Mouse (Mus musculus): Measurements from ENCODE around the gene Col17a1. TPM values are rescaled to one million over a fixed set of nuclear protein-coding genes. Genes with fewer than 3 reads are reported as not detected.

Gene Col17a1
- total and polyA plus RNA-seq, 3 experiments, result 0.18 to 0.37 TPM; not detected in 1

DNA sequence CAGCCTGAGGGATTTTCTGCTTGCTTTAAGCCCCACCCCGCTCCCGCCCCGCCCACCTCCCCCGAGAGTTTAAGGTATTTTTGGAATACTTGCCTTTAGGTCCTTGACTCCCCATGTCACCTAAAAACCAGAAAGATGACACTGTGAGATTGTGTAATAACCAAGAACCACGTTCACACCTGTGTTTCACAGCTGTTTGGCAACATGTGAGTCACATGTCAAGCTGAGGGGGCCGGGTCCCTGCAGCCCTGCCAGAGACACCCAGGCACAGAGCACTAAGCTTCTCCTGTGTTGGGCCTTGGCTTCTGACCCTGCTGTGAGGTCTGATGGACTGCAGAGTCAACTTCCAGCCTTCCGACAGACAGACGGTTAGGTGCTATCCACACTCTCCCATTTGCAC lies 24.3 kb downstream of the Col17a1 start:
- no peaks in the 10 kb centered on the region for H3K27me3 ChIP-seq (ENCODE audit: control insufficient read depth, insufficient read depth, low read length)
- H3K9ac ChIP-seq (ENCODE audit: low read depth, low read length), result no peak overlapping the region
- no peak overlapping the region for H3K4me3 ChIP-seq
- intact Hi-C loops (cut with DNase I), result no loop called here
- DNase-seq, result no peak
- H3K79me2 ChIP-seq (replicated peaks; ENCODE audit: control insufficient read depth, insufficient read depth, low read length), result no peaks in the 10 kb centered on the region
- no peaks in the 10 kb centered on the region for H3K4me1 ChIP-seq (ENCODE audit: control insufficient read depth, insufficient read depth, low read length)
- no peak overlapping the region for H3K27ac ChIP-seq
- H3K36me3 ChIP-seq (ENCODE audit: control insufficient read depth, insufficient read depth, low read length), result no peaks in the 10 kb centered on the region
- TF ChIP-seq POLR2A (IDR thresholded peaks at IDR 0.05; ENCODE audit: insufficient read depth, low read depth, low read length) (no peak), EP300 (IDR thresholded peaks at IDR 0.05; ENCODE audit: insufficient read depth, low read depth, low read length) (no peak), CTCF (IDR thresholded peaks at IDR 0.05) (no peak)
- WGBS, result 64% methylated on average over 8 of the region's 8 CpGs

DNA sequence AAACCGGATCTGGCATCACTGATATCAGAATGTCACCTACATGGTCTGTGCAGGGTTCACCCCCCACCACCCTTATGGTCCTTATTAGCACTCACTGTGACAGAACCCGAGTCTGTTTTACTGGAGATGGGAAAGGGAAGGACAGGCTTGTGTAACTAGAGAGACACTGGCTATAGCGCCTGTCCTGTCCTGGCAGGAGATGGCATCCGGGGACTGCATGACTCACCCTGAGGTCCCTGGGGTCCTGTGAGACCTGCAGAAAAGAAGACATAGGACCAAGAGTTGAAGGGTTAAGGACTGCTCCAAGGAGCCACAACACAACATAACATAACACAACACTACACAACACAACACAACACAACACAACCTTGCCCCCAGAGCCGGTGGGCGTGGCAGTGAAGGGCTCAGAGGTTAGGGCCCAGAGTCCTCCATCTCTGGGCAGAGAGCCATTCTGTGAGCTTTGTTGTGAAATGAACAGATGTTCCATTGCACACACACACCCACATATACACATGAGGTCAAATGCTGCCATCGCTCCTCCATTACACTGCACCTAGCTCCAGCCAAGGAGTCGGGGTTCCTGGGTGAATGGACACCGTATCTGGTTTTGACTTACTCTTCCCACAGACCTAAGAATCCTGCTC lies 32.0 kb downstream of the Col17a1 start:
- WGBS, result 78% methylated on average over 9 of the region's 9 CpGs
- Histone ChIP-seq H3K79me2 (replicated peaks; ENCODE audit: control insufficient read depth, insufficient read depth, low read length) (no peaks in the 10 kb centered on the region), H3K9ac (ENCODE audit: low read depth, low read length) (no peak overlapping the region), H3K27ac (no peak overlapping the region), H3K36me3 (ENCODE audit: control insufficient read depth, insufficient read depth, low read length) (no peaks in the 10 kb centered on the region), H3K4me1 (ENCODE audit: control insufficient read depth, insufficient read depth, low read length) (peaks cover 3% of the 10 kb centered on the region; the same call in 1 of the 2 replicates), H3K27me3 (ENCODE audit: control insufficient read depth, insufficient read depth, low read length) (no peaks in the 10 kb centered on the region), H3K4me3 (no peak overlapping the region)
- DNase-seq, result no peak
- no peak for TF ChIP-seq POLR2A (IDR thresholded peaks at IDR 0.05; ENCODE audit: insufficient read depth, low read depth, low read length)
- TF ChIP-seq EP300 (IDR thresholded peaks at IDR 0.05; ENCODE audit: insufficient read depth, low read depth, low read length), result no peak
- TF ChIP-seq CTCF (IDR thresholded peaks at IDR 0.05), result no peak
- intact Hi-C loops (cut with DNase I), result loop anchor here (1.0 kb wide), 2 partner anchors 135 to 161 kb away; no protein-coding TSS in a partner anchor

DNA sequence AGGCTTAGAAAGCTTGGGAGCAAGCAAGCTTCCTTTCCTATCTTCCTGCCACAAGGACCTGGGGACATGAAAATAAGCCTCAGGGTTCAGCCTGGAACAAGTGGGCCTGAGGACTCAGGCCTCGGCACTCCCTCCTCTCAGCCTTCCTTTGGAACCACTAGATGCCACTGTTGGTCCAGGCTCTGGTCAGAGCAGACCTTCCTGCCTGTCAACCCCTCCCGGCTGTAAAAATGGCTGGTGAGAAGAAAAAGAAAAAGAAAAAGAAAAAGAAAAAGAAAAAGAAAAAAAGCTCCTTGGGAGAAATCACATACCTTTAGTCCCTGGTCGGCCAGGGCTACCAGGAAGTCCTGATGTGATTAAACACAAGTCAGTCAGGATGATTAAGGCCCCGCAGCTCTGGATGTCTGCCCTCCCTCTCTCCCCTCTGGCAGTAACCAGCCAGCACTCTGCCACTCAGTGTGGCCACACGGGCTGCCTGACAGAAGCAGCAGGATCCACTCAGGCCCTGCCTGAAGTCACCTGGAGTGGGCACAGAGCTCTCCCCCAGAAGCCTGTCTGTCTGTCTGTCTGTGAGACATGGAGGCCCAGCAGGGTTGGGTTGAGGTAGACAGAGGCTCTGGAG lies 32.9 kb downstream of the Col17a1 start:
- Histone ChIP-seq H3K79me2 (replicated peaks; ENCODE audit: control insufficient read depth, insufficient read depth, low read length) (no peaks in the 10 kb centered on the region), H3K4me3 (no peak overlapping the region), H3K9ac (ENCODE audit: low read depth, low read length) (no peak overlapping the region), H3K36me3 (ENCODE audit: control insufficient read depth, insufficient read depth, low read length) (no peaks in the 10 kb centered on the region), H3K27ac (no peak overlapping the region), H3K27me3 (ENCODE audit: control insufficient read depth, insufficient read depth, low read length) (no peaks in the 10 kb centered on the region), H3K4me1 (ENCODE audit: control insufficient read depth, insufficient read depth, low read length) (peaks cover 3% of the 10 kb centered on the region; the same call in 1 of the 2 replicates)
- WGBS, result 15% methylated on average over 5 of the region's 5 CpGs
- TF ChIP-seq POLR2A (IDR thresholded peaks at IDR 0.05; ENCODE audit: insufficient read depth, low read depth, low read length) (no peak), EP300 (IDR thresholded peaks at IDR 0.05; ENCODE audit: insufficient read depth, low read depth, low read length) (peak; percentile 89), CTCF (IDR thresholded peaks at IDR 0.05) (peak; percentile 85)
- peak in 1 of 2 experiments; percentile 57 for DNase-seq
- intact Hi-C loops (cut with DNase I), result loop anchor here (1.0 kb wide), 2 partner anchors 136 to 162 kb away; no protein-coding TSS in a partner anchor

DNA sequence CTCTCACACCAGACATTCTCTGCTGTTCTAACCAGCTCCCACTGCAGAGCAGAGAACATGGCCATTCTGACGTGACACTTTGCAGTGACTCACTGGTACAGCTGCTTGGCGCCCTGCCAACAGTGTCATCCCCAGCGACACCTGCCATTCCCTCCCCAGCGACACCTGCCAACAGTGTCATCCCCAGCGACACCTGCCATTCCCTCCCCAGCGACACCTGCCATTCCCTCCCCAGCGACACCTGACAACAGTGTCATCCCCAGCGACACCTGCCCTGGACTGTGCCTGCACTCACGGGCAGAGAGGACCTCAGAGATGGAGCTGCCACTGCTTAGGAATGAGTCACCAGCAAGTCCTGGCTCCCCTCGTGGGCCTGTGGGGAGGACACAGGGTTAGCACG lies 37.0 kb downstream of the Col17a1 start:
- Histone ChIP-seq H3K4me1 (ENCODE audit: control insufficient read depth, insufficient read depth, low read length) (peaks cover 2% of the 10 kb centered on the region; the same call in 1 of the 2 replicates), H3K9ac (ENCODE audit: low read depth, low read length) (no peak overlapping the region), H3K4me3 (no peak overlapping the region), H3K36me3 (ENCODE audit: control insufficient read depth, insufficient read depth, low read length) (no peaks in the 10 kb centered on the region), H3K27ac (no peak overlapping the region), H3K79me2 (replicated peaks; ENCODE audit: control insufficient read depth, insufficient read depth, low read length) (no peaks in the 10 kb centered on the region), H3K27me3 (ENCODE audit: control insufficient read depth, insufficient read depth, low read length) (no peaks in the 10 kb centered on the region)
- DNase-seq, result no peak
- 55% methylated on average over 11 of the region's 11 CpGs for WGBS
- TF ChIP-seq POLR2A (IDR thresholded peaks at IDR 0.05; ENCODE audit: insufficient read depth, low read depth, low read length) (no peak), EP300 (IDR thresholded peaks at IDR 0.05; ENCODE audit: insufficient read depth, low read depth, low read length) (no peak), CTCF (IDR thresholded peaks at IDR 0.05) (no peak)
- intact Hi-C loops (cut with DNase I), result no loop called here

DNA sequence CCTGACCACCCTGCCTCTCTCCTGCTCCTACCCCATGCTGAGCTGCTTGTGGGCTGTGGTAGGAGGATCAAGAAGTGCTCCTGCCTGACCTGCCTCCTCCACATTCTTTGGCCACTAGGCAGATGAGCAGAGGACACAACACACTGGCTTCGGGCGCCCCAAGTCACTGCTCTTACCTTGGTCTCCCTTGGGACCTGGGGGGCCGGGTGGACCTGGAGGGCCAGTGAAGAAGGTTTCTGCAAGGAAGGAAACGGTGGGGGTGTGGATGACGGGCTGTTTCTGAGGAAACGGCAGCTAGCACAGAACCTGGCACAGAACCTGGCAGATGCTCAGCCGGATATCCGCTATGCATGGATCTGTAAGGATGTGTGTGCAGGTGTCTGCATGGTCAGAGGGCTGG lies 38.7 kb downstream of the Col17a1 start:
- Histone ChIP-seq H3K27ac (no peak overlapping the region), H3K4me3 (no peak overlapping the region), H3K36me3 (ENCODE audit: control insufficient read depth, insufficient read depth, low read length) (no peaks in the 10 kb centered on the region), H3K9ac (ENCODE audit: low read depth, low read length) (no peak overlapping the region), H3K27me3 (ENCODE audit: control insufficient read depth, insufficient read depth, low read length) (no peaks in the 10 kb centered on the region), H3K79me2 (replicated peaks; ENCODE audit: control insufficient read depth, insufficient read depth, low read length) (no peaks in the 10 kb centered on the region), H3K4me1 (ENCODE audit: control insufficient read depth, insufficient read depth, low read length) (peaks cover 2% of the 10 kb centered on the region; the same call in 1 of the 2 replicates)
- TF ChIP-seq EP300 (IDR thresholded peaks at IDR 0.05; ENCODE audit: insufficient read depth, low read depth, low read length) (no peak), CTCF (IDR thresholded peaks at IDR 0.05) (no peak), POLR2A (IDR thresholded peaks at IDR 0.05; ENCODE audit: insufficient read depth, low read depth, low read length) (no peak)
- no peak for DNase-seq
- WGBS, result 66% methylated on average over 8 of the region's 8 CpGs
- intact Hi-C loops (cut with DNase I), result no loop called here

DNA sequence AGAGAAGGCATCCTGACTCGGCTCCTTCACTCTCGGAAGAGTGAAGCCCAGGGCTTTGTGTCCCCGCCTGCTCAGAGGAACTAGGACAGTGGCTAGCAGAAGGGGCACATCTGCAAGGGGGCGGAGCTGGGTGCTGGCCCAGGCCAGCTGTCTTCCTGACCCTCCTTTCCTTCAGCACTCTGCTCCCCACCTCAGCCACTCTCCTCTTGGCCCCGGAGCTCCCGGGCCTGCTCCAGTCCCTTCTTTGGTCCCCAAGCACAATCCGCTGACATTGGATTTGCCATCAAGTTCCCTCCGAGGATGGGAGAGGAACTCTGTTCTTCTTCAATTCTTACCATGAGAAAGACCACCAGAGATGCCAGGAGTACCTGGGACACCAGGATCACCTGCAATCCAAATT lies 39.6 kb downstream of the Col17a1 start:
- H3K4me1 ChIP-seq (ENCODE audit: control insufficient read depth, insufficient read depth, low read length), result peaks cover 2% of the 10 kb centered on the region; the same call in 1 of the 2 replicates
- H3K27ac ChIP-seq, result no peak overlapping the region
- no peaks in the 10 kb centered on the region for H3K27me3 ChIP-seq (ENCODE audit: control insufficient read depth, insufficient read depth, low read length)
- no peak overlapping the region for H3K4me3 ChIP-seq
- DNase-seq, result no peak
- no peak for TF ChIP-seq EP300 (IDR thresholded peaks at IDR 0.05; ENCODE audit: insufficient read depth, low read depth, low read length)
- 63% methylated on average over 8 of the region's 8 CpGs for WGBS
- H3K79me2 ChIP-seq (replicated peaks; ENCODE audit: control insufficient read depth, insufficient read depth, low read length), result no peaks in the 10 kb centered on the region
- intact Hi-C loops (cut with DNase I), result no loop called here
- no peaks in the 10 kb centered on the region for H3K36me3 ChIP-seq (ENCODE audit: control insufficient read depth, insufficient read depth, low read length)
- H3K9ac ChIP-seq (ENCODE audit: low read depth, low read length), result no peak overlapping the region
